Mouse (Mus musculus) CH12.LX (cell line): ENCODE data around the gene 9430015G10Rik. TPM values are rescaled to one million over a fixed set of nuclear protein-coding genes. Genes with fewer than 3 reads are reported as not detected.

ENCODE experiments used
- DNase-seq: peaks from one replicate; pipeline ENCODE4 v3.0.0-alpha.2; 2013; ENCODE audit errors: extremely low read depth
- H3K27ac ChIP-seq: 2 replicates; pipeline ENCODE4 v1.5.1; 2012; ENCODE audit warnings: low read depth, mild to moderate bottlenecking, control low read depth, moderate library complexity; ENCODE audit not compliant: insufficient read depth
- H3K27me3 ChIP-seq: replicated peaks from 2 replicates; pipeline ENCODE3; 2012; ENCODE audit warnings: inconsistent platforms
- H3K36me3 ChIP-seq, 2 experiments: replicated peaks in 1 of 2; 2 replicates each; pipeline versions ENCODE3 to v1.6.1; 2012; ENCODE audit warnings: inconsistent platforms in 1 of 2, low read length in 1 of 2, mild to moderate bottlenecking in 1 of 2, mixed read lengths in 1 of 2, moderate library complexity in 1 of 2; ENCODE audit not compliant: control insufficient read depth in 1 of 2, insufficient read depth in 1 of 2
- H3K4me1 ChIP-seq, 2 experiments: 2 replicates each; pipeline ENCODE4 v1.6.1; 2012; ENCODE audit warnings: inconsistent platforms in 1 of 2, moderate library complexity in 1 of 2; ENCODE audit not compliant: insufficient read depth in 2 of 2, control insufficient read depth in 1 of 2
- H3K4me2 ChIP-seq: 2 replicates; pipeline ENCODE4 v1.6.1; 2012; ENCODE audit warnings: low read depth, mild to moderate bottlenecking, control low read depth; ENCODE audit not compliant: poor library complexity, insufficient read depth, severe bottlenecking
- H3K4me3 ChIP-seq, 3 experiments: fragments of 150-350 bp in 1 of 3; sonication (generic) in 1 of 3; replicated peaks in 1 of 3; 2 replicates each; pipeline versions ENCODE3 to v1.5.1; 2011 to 2012; ENCODE audit warnings: low read depth in 2 of 3, low read length in 2 of 3, mild to moderate bottlenecking in 2 of 3, moderate library complexity in 2 of 3, control low read depth in 1 of 3, improper control_type of control experiment in 1 of 3, inconsistent platforms in 1 of 3, mixed read lengths in 1 of 3; ENCODE audit not compliant: poor library complexity in 1 of 3
- H3K79me2 ChIP-seq: replicated peaks from 2 replicates; pipeline ENCODE4 v1.6.1; 2012; ENCODE audit warnings: mild to moderate bottlenecking, moderate library complexity; ENCODE audit not compliant: control insufficient read depth, poor library complexity, insufficient read depth, severe bottlenecking; ENCODE audit errors: extremely low read depth
- H3K9ac ChIP-seq: 2 replicates; pipeline ENCODE4 v1.6.1; 2012; ENCODE audit warnings: low read depth, mild to moderate bottlenecking, control low read depth, moderate library complexity; ENCODE audit not compliant: insufficient read depth
- H3K9me3 ChIP-seq: replicated peaks from 2 replicates; pipeline ENCODE3; 2012; ENCODE audit warnings: low read length, inconsistent platforms, mixed read lengths
- BHLHE40 ChIP-seq: IDR thresholded peaks from 2 replicates; pipeline ENCODE4 v1.6.1; 2011; ENCODE audit warnings: mild to moderate bottlenecking, low read depth, low read length, improper control_type of control experiment
- CHD1 ChIP-seq: IDR thresholded peaks from 2 replicates; pipeline ENCODE4 v1.6.1; 2012; ENCODE audit warnings: low read depth, low read length, improper control_type of control experiment, inconsistent platforms
- CHD2 ChIP-seq: IDR thresholded peaks from 2 replicates; pipeline ENCODE4 v1.6.1; 2011; ENCODE audit warnings: low read length, improper control_type of control experiment
- CTCF ChIP-seq, 2 experiments: IDR thresholded peaks in 1 of 2; conservative IDR thresholded peaks in 1 of 2; 2 replicates each; pipeline ENCODE4 v1.5.1; 2011 to 2012; ENCODE audit warnings: low read depth in 2 of 2, low read length in 2 of 2, improper control_type of control experiment in 1 of 2, inconsistent platforms in 1 of 2, mild to moderate bottlenecking in 1 of 2, moderate library complexity in 1 of 2
- GABPA ChIP-seq: IDR thresholded peaks from 2 replicates; pipeline ENCODE4 v1.6.1; 2012; ENCODE audit warnings: low read depth, low read length, improper control_type of control experiment, inconsistent platforms; ENCODE audit not compliant: insufficient replicate concordance
- HCFC1 ChIP-seq: IDR thresholded peaks from 2 replicates; pipeline ENCODE4 v1.6.1; 2012; ENCODE audit warnings: low read depth, mild to moderate bottlenecking, inconsistent platforms, low read length, improper control_type of control experiment
- IRF4 ChIP-seq: IDR thresholded peaks from 2 replicates; pipeline ENCODE4 v1.6.1; 2014; ENCODE audit warnings: low read depth, mild to moderate bottlenecking, inconsistent platforms, low read length, improper control_type of control experiment
- KAT2A ChIP-seq: IDR thresholded peaks from 2 replicates; pipeline ENCODE4 v1.6.1; 2012; ENCODE audit warnings: low read length, improper control_type of control experiment, inconsistent platforms; ENCODE audit not compliant: insufficient replicate concordance
- MEF2A ChIP-seq: IDR thresholded peaks from 2 replicates; pipeline ENCODE4 v1.6.1; 2014; ENCODE audit warnings: low read depth, mild to moderate bottlenecking, inconsistent platforms, low read length, improper control_type of control experiment, borderline replicate concordance
- MYC ChIP-seq: IDR thresholded peaks from 2 replicates; pipeline ENCODE4 v1.6.1; 2011; ENCODE audit warnings: low read depth, mild to moderate bottlenecking, improper control_type of control experiment, low read length
- NELFE ChIP-seq: IDR thresholded peaks from 2 replicates; pipeline ENCODE4 v1.6.1; 2011; ENCODE audit warnings: low read depth, low read length, improper control_type of control experiment
- PAX5 ChIP-seq: IDR thresholded peaks from 2 replicates; pipeline ENCODE4 v1.6.1; 2012; ENCODE audit warnings: low read length, inconsistent platforms, mixed read lengths
- RAD21 ChIP-seq: IDR thresholded peaks from 2 replicates; pipeline ENCODE4 v1.6.1; 2011; ENCODE audit warnings: low read depth, mild to moderate bottlenecking, low read length, improper control_type of control experiment, moderate library complexity
- RCOR1 ChIP-seq: conservative IDR thresholded peaks from 2 replicates; pipeline ENCODE4 v1.6.1; 2012; ENCODE audit warnings: low read depth, mild to moderate bottlenecking, inconsistent platforms, low read length, improper control_type of control experiment
- SIN3A ChIP-seq: IDR thresholded peaks from 2 replicates; pipeline ENCODE4 v1.6.1; 2012; ENCODE audit warnings: low read length, improper control_type of control experiment, inconsistent platforms
- SMC3 ChIP-seq: IDR thresholded peaks from 2 replicates; pipeline ENCODE4 v1.6.1; 2011; ENCODE audit warnings: low read depth, low read length, improper control_type of control experiment
- UBTF ChIP-seq: IDR thresholded peaks from 2 replicates; pipeline ENCODE4 v1.6.1; 2012; ENCODE audit warnings: low read depth, mild to moderate bottlenecking, inconsistent platforms, low read length, improper control_type of control experiment, moderate library complexity
- ZMIZ1 ChIP-seq: IDR thresholded peaks from 2 replicates; pipeline ENCODE4 v1.6.1; 2012; ENCODE audit warnings: low read depth, mild to moderate bottlenecking, inconsistent platforms, low read length, improper control_type of control experiment
- dilution Hi-C: fragments of 300-500 bp; cut with MboI; formaldehyde crosslinking; loops from 2 replicates; pipeline ENCODE4 v1.14.3; 2020; ENCODE audit warnings: low sequenced_read_pairs; ENCODE audit not compliant: extremely low pct_unique_long_range_greater_than_20kb, extremely low pct_ligation_motif_present
- in situ Hi-C: fragments of 300-500 bp; cut with MboI; formaldehyde crosslinking; loops from 3 replicates; pipeline ENCODE4 v1.14.3; 2019; ENCODE audit warnings: low sequenced_read_pairs, low pct_ligation_motif_present, low pct_unique_long_range_greater_than_20kb, mixed read lengths
- polyA plus RNA-seq: library from polyadenylated mRNA; unstranded; fragments of >175 nt; gene quantifications from 2 replicates; pipeline ENCODE4 v1.2.1, GENCODE M21; 2012; ENCODE audit warnings: low read depth; ENCODE audit not compliant: insufficient read length
- total RNA-seq, 2 experiments: library from RNA; depleted of rRNA; stranded (reverse); fragments of 300-350 nt in 1 of 2; fragments of >200 nt in 1 of 2; gene quantifications; 2 replicates each; pipeline ENCODE4 v1.2.3; 2012 to 2014

Gene 9430015G10Rik
- total and polyA plus RNA-seq, 3 experiments: 29.8 to 37.7 (median 29.8) TPM

DNA sequence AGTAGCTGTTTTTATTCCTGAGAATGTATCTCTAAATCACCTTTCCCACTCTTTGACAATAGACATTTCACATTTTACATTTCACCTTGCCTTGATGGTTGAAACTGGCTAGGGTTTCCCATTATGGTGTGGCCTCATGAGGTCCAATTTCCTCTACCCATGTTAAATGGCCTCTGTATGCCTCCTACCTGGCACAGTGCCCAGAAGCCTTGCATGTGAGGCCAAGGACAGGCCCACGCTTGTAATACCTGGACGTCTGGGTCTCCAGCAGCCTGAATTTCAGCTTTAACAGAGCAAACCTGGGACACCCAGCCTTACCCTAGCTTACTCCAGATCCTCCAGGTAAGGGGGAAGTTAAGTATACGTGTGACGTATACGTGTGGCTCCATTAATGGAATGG is 26.4 kb upstream of the 9430015G10Rik start:
- no peaks in the 10 kb centered on the region for H3K9me3 ChIP-seq
- no peak for DNase-seq
- H3K36me3 ChIP-seq: no peaks in the 10 kb centered on the region
- no peaks in the 10 kb centered on the region for H3K27me3 ChIP-seq
- dilution Hi-C loops: no loop called here
- no peak overlapping the region for H3K4me2 ChIP-seq
- H3K4me1 ChIP-seq: peaks cover 7 to 50% of the 10 kb centered on the region in 2 experiments; a peak in 3 of 4 replicates
- TF ChIP-seq RCOR1 (no peak), CHD2 (no peak), NELFE (no peak), GABPA (no peak), MYC (no peak), MEF2A (no peak), SIN3A (no peak)
- H3K9ac ChIP-seq: no peak overlapping the region
- in situ Hi-C loops: no loop called here
- no peak overlapping the region for H3K4me3 ChIP-seq
- no peaks in the 10 kb centered on the region for H3K79me2 ChIP-seq
- no peak overlapping the region for H3K27ac ChIP-seq

DNA sequence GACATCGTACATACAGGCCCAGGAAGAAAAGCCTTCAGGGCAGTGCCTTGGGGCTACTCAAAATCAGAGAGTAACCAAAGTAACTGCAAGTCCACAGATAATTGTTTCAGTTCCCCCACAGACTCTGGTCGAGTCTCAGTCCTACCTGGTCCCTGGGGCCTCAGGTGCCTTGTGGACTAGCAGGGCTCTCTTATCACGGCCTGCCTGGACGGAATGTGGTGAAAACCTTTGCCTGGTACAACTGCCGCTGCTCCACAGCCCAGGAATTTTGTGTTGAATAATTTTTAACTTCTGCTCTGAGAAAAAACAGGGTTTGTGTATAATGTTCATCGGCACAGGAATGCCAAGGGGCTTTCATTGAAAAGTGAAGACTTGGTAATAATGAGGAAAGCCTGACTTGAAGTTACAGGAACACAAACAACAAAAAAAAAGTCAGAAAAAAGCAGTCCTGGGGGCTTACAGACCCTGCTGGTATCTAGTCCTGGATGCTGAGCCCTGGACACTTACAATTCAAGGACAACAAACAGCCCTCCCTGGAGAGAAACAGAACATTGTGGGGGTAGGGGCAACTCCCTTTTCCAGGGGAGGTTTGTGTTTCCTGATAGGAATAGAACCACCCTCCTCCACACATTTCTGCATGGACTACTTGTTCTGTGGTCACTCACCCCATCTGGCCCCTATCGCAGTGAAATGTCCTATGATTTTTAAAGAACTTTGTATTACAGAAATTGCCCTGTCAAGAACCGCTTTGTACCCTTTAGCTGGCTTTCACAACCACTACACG is 25.5 kb upstream of the 9430015G10Rik start:
- dilution Hi-C loops: no loop called here
- no peaks in the 10 kb centered on the region for H3K36me3 ChIP-seq
- H3K4me2 ChIP-seq: no peak overlapping the region
- no peak for TF ChIP-seq UBTF
- TF ChIP-seq ZMIZ1: no peak
- TF ChIP-seq HCFC1: no peak
- TF ChIP-seq IRF4: peak; percentile 29
- TF ChIP-seq, all 38 proteins: peak for 1
- Histone ChIP-seq H3K9ac (no peak overlapping the region), H3K27ac (no peak overlapping the region), H3K27me3 (no peaks in the 10 kb centered on the region), H3K4me3 (no peak overlapping the region), H3K9me3 (no peaks in the 10 kb centered on the region), H3K4me1 (peaks cover 7 to 50% of the 10 kb centered on the region in 2 experiments; a peak in 3 of 4 replicates), H3K79me2 (no peaks in the 10 kb centered on the region)
- in situ Hi-C loops: no loop called here
- DNase-seq: no peak

- DNase-seq: no peak
- Histone ChIP-seq H3K4me3 (no peak overlapping the region), H3K9me3 (no peaks in the 10 kb centered on the region), H3K9ac (no peak overlapping the region), H3K27ac (no peak overlapping the region), H3K79me2 (no peaks in the 10 kb centered on the region), H3K4me1 (peaks cover 7 to 47% of the 10 kb centered on the region in 2 experiments; a peak in 3 of 4 replicates), H3K4me2 (no peak overlapping the region), H3K36me3 (no peaks in the 10 kb centered on the region), H3K27me3 (no peaks in the 10 kb centered on the region)
- in situ Hi-C loops: no loop called here
- dilution Hi-C loops: no loop called here
- TF ChIP-seq UBTF: no peak
- TF ChIP-seq PAX5: no peak
- TF ChIP-seq RCOR1: no peak
- TF ChIP-seq BHLHE40: no peak
- no peak for TF ChIP-seq NELFE
- no peak for TF ChIP-seq RAD21
- no peak for TF ChIP-seq CHD1
- no peak for TF ChIP-seq SMC3
- no peak for TF ChIP-seq KAT2A
- no peak for TF ChIP-seq CTCF (conservative IDR thresholded peaks at IDR 0.05 in 1 of 2, IDR thresholded peaks at IDR 0.05 in 1 of 2; ENCODE audit: low read depth in 2 of 2, low read length in 2 of 2)
- TF ChIP-seq ZMIZ1: no peak
Observed at GRCm38 (mm10) chr4:156085256-156085655, 24.5 kb upstream of the 9430015G10Rik start.
